Mouse (Mus musculus): Measurements from ENCODE around the gene Atxn2. TPM values are rescaled to one million over a fixed set of nuclear protein-coding genes. Genes with fewer than 3 reads are reported as not detected.

The Atxn2 gene
- polyA plus RNA-seq, 1 experiment from 2014 or later = 38.9 TPM

DNA sequence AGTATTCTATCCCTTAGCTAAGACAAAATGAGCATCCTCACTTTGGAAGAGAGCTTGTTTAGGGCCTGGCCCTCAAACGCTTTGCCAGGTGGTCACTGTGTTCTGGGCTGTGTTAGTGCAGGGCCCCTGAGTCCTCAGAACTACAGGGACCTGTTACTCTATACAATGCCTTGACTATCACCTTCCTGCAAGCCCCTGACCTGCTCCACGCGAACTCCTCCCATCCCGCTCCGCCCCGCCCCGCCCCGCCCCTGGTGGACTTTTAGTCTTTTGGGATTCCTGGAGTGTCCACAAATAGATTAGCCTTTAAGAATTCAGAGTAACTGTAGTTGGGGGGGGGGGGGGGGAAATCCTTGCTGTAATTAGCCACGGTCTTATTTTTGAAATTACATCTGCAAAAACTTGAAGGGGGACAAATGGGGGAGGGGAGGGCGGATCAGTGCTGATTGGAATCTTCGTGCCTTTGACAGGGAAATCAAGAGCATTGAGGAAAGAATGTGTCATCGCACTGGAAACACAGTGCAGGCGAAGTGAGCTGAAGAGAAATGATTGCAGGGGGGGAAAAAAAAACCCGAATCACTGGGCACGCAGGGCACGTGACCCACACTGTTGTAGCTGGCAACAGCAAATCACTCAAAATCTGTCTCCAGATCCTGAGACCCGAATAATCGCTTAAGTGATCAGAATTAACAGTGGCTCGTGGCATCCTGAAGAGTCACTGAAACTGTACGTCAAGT, 6.5 kb upstream of the Atxn2 start:
- Histone ChIP-seq H3K9me3 (ENCODE audit: low read length) (no peaks in the 10 kb centered on the region), H3K36me3 (ENCODE audit: insufficient read depth, low read length) (no peaks in the 10 kb centered on the region), H3K27ac (ENCODE audit: low read length) (no peak overlapping the region), H3K4me1 (ENCODE audit: insufficient read depth, low read length) (peaks cover 10% of the 10 kb centered on the region), H3K27me3 (ENCODE audit: insufficient read depth, low read length) (no peaks in the 10 kb centered on the region), H3K9ac (replicated peaks; ENCODE audit: low read length) (no peak overlapping the region), H3K4me3 (ENCODE audit: low read length) (peak overlapping the region; percentile 21), H3K4me2 (replicated peaks; ENCODE audit: low read depth, low read length) (peak overlapping the region; percentile 48)
- ATAC-seq (ENCODE audit: low FRiP score, low TSS enrichment) = peak; percentile 70; the same call in 1 of the 2 replicates
- 6% methylated on average over 20 of the region's 20 CpGs for WGBS

DNA sequence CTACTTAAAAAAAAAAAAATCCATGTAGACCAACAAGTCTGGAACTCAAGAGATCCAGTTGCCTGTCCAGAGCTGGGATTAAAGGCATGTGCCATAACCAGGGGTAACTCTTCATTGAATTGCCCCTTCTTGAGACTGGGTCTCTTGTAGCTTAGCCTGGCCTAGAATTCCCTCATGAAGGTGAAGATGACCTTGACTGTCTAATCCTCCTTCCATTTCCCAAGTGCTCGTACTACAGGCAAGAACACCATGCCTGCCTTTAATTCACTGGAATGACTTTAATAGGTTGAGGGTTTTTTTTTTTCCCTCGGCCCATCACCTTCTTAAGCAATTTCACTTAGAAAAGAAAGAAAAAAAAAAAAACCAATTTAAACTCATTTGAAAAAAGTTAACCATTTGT, 735 bp upstream of the Atxn2 start:
- Histone ChIP-seq H3K4me2 (replicated peaks; ENCODE audit: low read depth, low read length) (peak overlapping the region; percentile 80), H3K27ac (ENCODE audit: low read length) (peak overlapping the region; percentile 96), H3K9ac (replicated peaks; ENCODE audit: low read length) (peak overlapping the region; percentile 35), H3K4me3 (ENCODE audit: low read length) (peak overlapping the region; percentile 99; the same call in 1 of the 2 replicates), H3K9me3 (ENCODE audit: low read length) (no peaks in the 10 kb centered on the region), H3K4me1 (ENCODE audit: insufficient read depth, low read length) (peaks cover 21% of the 10 kb centered on the region), H3K36me3 (ENCODE audit: insufficient read depth, low read length) (no peaks in the 10 kb centered on the region), H3K27me3 (ENCODE audit: insufficient read depth, low read length) (no peaks in the 10 kb centered on the region)
- no peak for ATAC-seq (ENCODE audit: low FRiP score, low TSS enrichment)
- WGBS = 47% methylated on average over 2 of the region's 2 CpGs

DNA sequence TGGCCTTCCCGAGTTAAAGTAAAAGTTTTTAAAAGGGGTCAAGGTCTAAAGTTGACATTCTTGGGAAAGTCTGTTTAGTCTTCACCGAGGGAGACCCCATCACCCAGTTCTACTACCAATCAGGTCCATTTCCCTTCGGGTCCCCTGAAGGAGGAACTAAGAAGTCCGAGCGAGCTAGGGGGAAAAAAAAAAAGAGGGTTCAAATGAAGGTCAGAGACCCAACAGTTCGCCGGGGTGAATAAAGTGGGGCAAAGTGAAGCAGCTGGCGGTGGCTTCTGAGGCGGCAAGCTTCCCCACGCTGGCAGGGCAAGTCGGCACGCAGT, 325 bp upstream of the Atxn2 start:
- peak overlapping the region; percentile 80 for H3K4me2 ChIP-seq (replicated peaks; ENCODE audit: low read depth, low read length)
- no peak for ATAC-seq (ENCODE audit: low FRiP score, low TSS enrichment)
- 0% methylated on average over 12 of the region's 12 CpGs for WGBS
- no peaks in the 10 kb centered on the region for H3K36me3 ChIP-seq (ENCODE audit: insufficient read depth, low read length)
- no peaks in the 10 kb centered on the region for H3K9me3 ChIP-seq (ENCODE audit: low read length)
- H3K27me3 ChIP-seq (ENCODE audit: insufficient read depth, low read length) = no peaks in the 10 kb centered on the region
- peak overlapping the region; percentile 96 for H3K27ac ChIP-seq (ENCODE audit: low read length)
- H3K4me1 ChIP-seq (ENCODE audit: insufficient read depth, low read length) = peaks cover 25% of the 10 kb centered on the region
- peak overlapping the region; percentile 99 for H3K4me3 ChIP-seq (ENCODE audit: low read length)
- peak overlapping the region; percentile 98 for H3K9ac ChIP-seq (replicated peaks; ENCODE audit: low read length)

DNA sequence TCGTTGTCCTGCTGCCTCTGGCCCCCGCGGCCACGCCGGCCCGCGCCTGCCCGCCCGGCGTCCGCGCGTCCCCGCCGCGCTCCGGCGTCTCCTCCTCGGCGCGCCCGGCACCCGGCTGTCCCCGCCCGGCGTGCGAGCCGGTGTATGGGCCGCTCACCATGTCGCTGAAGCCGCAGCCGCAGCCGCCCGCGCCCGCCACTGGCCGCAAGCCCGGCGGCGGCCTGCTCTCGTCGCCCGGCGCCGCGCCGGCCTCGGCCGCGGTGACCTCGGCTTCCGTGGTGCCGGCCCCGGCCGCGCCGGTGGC, 743 bp downstream of the Atxn2 start:
- ATAC-seq (ENCODE audit: low FRiP score, low TSS enrichment) = peak; percentile 37
- H3K4me2 ChIP-seq (replicated peaks; ENCODE audit: low read depth, low read length) = peak overlapping the region; percentile 88
- H3K4me1 ChIP-seq (ENCODE audit: insufficient read depth, low read length) = peaks cover 31% of the 10 kb centered on the region
- H3K4me3 ChIP-seq (ENCODE audit: low read length) = peak overlapping the region; percentile 99
- H3K9ac ChIP-seq (replicated peaks; ENCODE audit: low read length) = peak overlapping the region; percentile 98
- WGBS = 0% methylated on average over 21 of the region's 57 CpGs
- no peaks in the 10 kb centered on the region for H3K36me3 ChIP-seq (ENCODE audit: insufficient read depth, low read length)
- peak overlapping the region; percentile 96 for H3K27ac ChIP-seq (ENCODE audit: low read length)
- H3K9me3 ChIP-seq (ENCODE audit: low read length) = no peaks in the 10 kb centered on the region
- H3K27me3 ChIP-seq (ENCODE audit: insufficient read depth, low read length) = no peaks in the 10 kb centered on the region

DNA sequence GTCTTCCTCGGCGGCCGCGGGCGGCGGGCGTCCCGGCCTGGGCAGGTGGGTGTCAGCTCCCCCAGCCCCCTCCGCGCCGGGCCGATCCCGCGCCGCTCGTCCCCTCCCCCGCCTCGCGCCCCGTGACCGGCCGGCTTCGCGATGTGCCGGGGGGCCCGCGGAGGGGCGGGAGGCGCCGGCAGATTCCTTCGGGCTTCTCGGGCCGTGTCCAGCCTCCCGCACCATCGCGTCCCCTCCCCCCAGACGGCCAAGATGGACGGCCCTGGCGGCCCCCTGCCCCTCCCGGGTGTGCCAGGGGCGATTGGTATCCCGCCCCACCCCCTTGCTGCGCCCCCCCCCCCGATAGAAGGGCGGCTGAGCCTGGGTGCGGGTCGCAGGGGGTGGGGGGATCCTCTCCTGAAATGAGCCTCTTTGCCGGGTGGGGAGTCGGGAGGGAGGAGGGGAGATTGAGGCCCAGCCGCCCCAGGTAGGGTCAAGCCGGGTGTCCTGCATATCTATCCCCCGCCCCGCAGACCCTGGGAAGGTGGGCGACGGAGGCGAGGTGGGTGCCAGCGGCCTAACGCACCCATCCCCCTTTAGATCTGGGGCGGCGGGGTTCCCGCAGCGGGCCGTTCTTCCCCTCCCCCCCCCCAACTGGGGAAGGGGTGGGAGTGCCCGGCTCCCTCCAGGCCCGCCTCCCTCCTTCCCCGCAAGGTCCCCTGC, 1.2 kb downstream of the Atxn2 start:
- H3K9ac ChIP-seq (replicated peaks; ENCODE audit: low read length) = peak overlapping the region; percentile 98

DNA sequence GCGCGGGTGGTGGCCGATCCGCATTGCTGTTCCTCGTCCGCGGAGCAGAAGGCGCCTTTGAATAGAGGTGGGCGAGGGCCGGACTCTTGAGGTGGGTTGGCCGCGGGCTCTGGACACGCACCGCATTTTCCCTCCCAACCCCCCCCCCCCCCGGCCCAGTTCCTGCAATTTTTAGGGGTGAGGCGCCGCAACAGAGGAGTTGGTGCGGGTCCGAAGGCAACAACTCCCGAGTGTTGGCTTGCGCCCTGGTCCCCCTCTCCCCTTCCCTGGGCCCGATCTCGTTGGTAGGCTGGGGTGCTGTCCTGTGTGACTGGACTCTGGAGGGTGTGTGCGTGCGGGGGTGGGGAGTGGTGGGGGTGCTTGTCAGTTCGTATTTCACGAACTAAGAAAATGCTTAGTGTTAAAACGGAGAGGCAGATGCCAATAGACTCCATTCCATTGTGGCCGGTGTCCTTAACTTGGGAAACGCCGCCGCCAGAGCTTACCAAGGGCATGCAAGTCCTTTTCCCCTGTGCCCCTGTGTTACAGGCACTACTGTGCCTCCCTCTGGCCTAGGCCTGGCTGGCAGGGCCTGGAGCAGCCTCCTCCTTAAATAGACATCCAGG, 1.9 kb downstream of the Atxn2 start:
- 0% methylated on average over 32 of the region's 32 CpGs for WGBS
- H3K4me2 ChIP-seq (replicated peaks; ENCODE audit: low read depth, low read length) = peak overlapping the region; percentile 88
- peak overlapping the region; percentile 99 for H3K4me3 ChIP-seq (ENCODE audit: low read length)
- no peaks in the 10 kb centered on the region for H3K36me3 ChIP-seq (ENCODE audit: insufficient read depth, low read length)
- peaks cover 31% of the 10 kb centered on the region for H3K4me1 ChIP-seq (ENCODE audit: insufficient read depth, low read length)
- no peaks in the 10 kb centered on the region for H3K9me3 ChIP-seq (ENCODE audit: low read length)
- peak; percentile 55 for ATAC-seq (ENCODE audit: low FRiP score, low TSS enrichment)
- peak overlapping the region; percentile 98 for H3K9ac ChIP-seq (replicated peaks; ENCODE audit: low read length)
- no peaks in the 10 kb centered on the region for H3K27me3 ChIP-seq (ENCODE audit: insufficient read depth, low read length)
- peak overlapping the region; percentile 96 for H3K27ac ChIP-seq (ENCODE audit: low read length)

More for the DNA sequence above, 1.2 kb downstream of the Atxn2 start:
- peak overlapping the region; percentile 88 for H3K4me2 ChIP-seq (replicated peaks; ENCODE audit: low read depth, low read length)
- H3K9me3 ChIP-seq (ENCODE audit: low read length) = no peaks in the 10 kb centered on the region
- ATAC-seq (ENCODE audit: low FRiP score, low TSS enrichment) = peak; percentile 52; the same call in 1 of the 2 replicates
- peaks cover 31% of the 10 kb centered on the region for H3K4me1 ChIP-seq (ENCODE audit: insufficient read depth, low read length)
- peak overlapping the region; percentile 96 for H3K27ac ChIP-seq (ENCODE audit: low read length)
- H3K4me3 ChIP-seq (ENCODE audit: low read length) = peak overlapping the region; percentile 99
- H3K36me3 ChIP-seq (ENCODE audit: insufficient read depth, low read length) = no peaks in the 10 kb centered on the region
- H3K27me3 ChIP-seq (ENCODE audit: insufficient read depth, low read length) = no peaks in the 10 kb centered on the region
- WGBS = under 1% methylated on average over 55 of the region's 66 CpGs

DNA sequence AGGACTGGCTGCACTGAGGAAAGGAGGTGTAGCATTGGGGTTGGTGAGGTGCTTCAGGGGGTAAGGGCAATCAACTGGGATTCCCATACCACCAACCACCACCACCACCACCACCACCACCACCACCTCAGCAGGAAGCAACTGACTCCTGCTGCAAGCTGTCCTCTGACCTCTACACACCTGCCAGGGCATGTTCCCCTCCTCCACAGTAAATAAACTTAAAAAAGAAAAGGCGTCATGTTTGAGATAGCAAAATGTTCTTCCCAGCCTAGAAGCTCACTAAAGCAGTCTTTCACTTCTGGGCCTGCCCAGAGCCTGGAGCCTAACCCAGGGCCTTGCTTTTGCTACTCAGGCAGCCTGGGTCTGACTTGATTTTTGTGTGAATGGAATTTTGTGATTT, 3.2 kb downstream of the Atxn2 start:
- H3K27ac ChIP-seq (ENCODE audit: low read length) = no peak overlapping the region
- no peaks in the 10 kb centered on the region for H3K27me3 ChIP-seq (ENCODE audit: insufficient read depth, low read length)
- peak overlapping the region; percentile 88 for H3K4me2 ChIP-seq (replicated peaks; ENCODE audit: low read depth, low read length)
- no peaks in the 10 kb centered on the region for H3K36me3 ChIP-seq (ENCODE audit: insufficient read depth, low read length)
- H3K4me1 ChIP-seq (ENCODE audit: insufficient read depth, low read length) = peaks cover 35% of the 10 kb centered on the region
- peak overlapping the region; percentile 99 for H3K4me3 ChIP-seq (ENCODE audit: low read length)
- no peak for ATAC-seq (ENCODE audit: low FRiP score, low TSS enrichment)
- 83% methylated on average over 1 of the region's 1 CpGs for WGBS
- no peaks in the 10 kb centered on the region for H3K9me3 ChIP-seq (ENCODE audit: low read length)
- H3K9ac ChIP-seq (replicated peaks; ENCODE audit: low read length) = no peak overlapping the region

DNA sequence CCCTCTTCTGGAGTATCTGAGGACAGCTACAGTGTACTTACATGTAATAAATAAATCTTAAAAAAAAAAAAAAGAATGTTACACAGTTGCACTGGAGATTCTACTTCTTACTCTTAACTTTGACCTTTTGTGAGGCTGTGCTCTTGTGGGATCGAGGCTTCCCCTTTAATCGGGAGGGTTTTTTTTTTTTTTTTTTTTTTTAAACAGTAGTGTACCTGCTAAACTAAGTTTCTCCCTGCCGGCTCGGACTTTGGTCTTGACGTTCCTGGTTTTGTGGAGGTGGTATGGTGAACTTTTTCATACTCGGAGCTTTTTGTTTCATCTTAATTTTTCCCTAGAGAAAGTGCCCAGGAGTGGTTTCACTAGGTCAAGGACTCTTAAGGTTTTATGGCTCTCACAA, 3.8 kb downstream of the Atxn2 start:
- ATAC-seq (ENCODE audit: low FRiP score, low TSS enrichment) = no peak
- Histone ChIP-seq H3K4me3 (ENCODE audit: low read length) (no peak overlapping the region), H3K36me3 (ENCODE audit: insufficient read depth, low read length) (no peaks in the 10 kb centered on the region), H3K9ac (replicated peaks; ENCODE audit: low read length) (no peak overlapping the region), H3K27me3 (ENCODE audit: insufficient read depth, low read length) (no peaks in the 10 kb centered on the region), H3K9me3 (ENCODE audit: low read length) (no peaks in the 10 kb centered on the region), H3K4me1 (ENCODE audit: insufficient read depth, low read length) (peaks cover 39% of the 10 kb centered on the region), H3K4me2 (replicated peaks; ENCODE audit: low read depth, low read length) (no peak overlapping the region), H3K27ac (ENCODE audit: low read length) (no peak overlapping the region)
- 76% methylated on average over 6 of the region's 6 CpGs for WGBS

DNA sequence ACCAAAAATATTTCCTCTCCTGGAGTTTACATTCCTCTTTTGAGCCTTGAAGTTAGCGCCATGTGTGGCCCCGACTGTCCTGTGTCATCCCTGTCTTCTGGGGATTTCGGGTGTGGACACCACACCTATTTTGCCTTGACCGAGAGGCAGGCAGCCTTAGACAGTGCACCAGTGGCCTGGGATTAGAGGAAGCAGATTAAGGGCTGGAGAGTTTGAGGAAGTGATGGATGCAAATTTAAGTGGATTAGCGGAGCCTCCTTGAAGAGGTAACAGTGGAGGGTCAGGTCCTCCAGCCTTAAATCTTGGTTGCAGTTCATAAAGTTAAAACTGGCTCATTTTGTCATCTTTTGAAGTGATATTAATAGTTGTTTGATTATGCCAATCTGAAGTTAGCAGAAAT, 7.3 kb downstream of the Atxn2 start:
- Histone ChIP-seq H3K4me2 (replicated peaks; ENCODE audit: low read depth, low read length) (no peak overlapping the region), H3K27me3 (ENCODE audit: insufficient read depth, low read length) (no peaks in the 10 kb centered on the region), H3K4me1 (ENCODE audit: insufficient read depth, low read length) (peaks cover 32% of the 10 kb centered on the region), H3K4me3 (ENCODE audit: low read length) (no peak overlapping the region), H3K36me3 (ENCODE audit: insufficient read depth, low read length) (no peaks in the 10 kb centered on the region), H3K27ac (ENCODE audit: low read length) (no peak overlapping the region), H3K9ac (replicated peaks; ENCODE audit: low read length) (no peak overlapping the region), H3K9me3 (ENCODE audit: low read length) (no peaks in the 10 kb centered on the region)
- no peak for ATAC-seq (ENCODE audit: low FRiP score, low TSS enrichment)
- 87% methylated on average over 5 of the region's 5 CpGs for WGBS

Measured in kidney, embryonic 16.5 days (tissue).